Mouse (Mus musculus): ENCODE results near the gene Flna.

GRCm38 (mm10) chrX:74243807-74244206 lies 5.8 kb downstream of the Flna start:
- TF ChIP-seq POLR2A (IDR thresholded peaks at IDR 0.05; ENCODE audit: insufficient read depth, low read depth, low read length) (no peak), CTCF (IDR thresholded peaks at IDR 0.05) (no peak), EP300 (IDR thresholded peaks at IDR 0.05; ENCODE audit: insufficient read depth, low read depth, low read length) (no peak)
